Mouse (Mus musculus) fat pad, adult 2 months (tissue): ENCODE results near the gene Slk.
"Not testable (repeated sequence)": the region's sequence is repeated elsewhere in the genome, so short reads cannot be mapped to it uniquely, and the experiment has no call there.

Experiments used
- DNase-seq: peaks from one replicate; pipeline ENCODE4 v3.0.0-alpha.2; 2011; ENCODE audit warnings: low read depth, low spot score; ENCODE audit errors: extremely low read depth

Slk gene

DNA sequence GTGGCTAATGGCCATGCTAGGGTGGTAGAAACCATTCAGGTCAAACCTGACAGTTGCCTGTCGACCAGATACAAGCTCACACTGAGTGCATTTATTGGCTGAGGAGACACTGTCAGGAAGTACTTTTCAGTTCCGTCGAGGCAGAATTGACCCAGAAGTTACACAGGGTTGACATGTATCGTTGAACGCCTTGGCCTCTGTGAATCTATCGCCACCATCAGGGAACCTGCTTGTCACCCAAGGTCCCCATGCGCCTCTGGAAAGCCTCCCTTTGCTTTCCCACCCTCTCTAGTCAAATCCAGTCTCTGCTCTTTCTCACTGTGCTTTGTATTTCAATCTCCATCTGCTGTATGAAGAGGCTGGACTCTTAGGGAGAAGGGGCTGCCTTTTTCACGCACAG is 13.5 kb upstream of the Slk start:
- DNase-seq, result no peak

DNA sequence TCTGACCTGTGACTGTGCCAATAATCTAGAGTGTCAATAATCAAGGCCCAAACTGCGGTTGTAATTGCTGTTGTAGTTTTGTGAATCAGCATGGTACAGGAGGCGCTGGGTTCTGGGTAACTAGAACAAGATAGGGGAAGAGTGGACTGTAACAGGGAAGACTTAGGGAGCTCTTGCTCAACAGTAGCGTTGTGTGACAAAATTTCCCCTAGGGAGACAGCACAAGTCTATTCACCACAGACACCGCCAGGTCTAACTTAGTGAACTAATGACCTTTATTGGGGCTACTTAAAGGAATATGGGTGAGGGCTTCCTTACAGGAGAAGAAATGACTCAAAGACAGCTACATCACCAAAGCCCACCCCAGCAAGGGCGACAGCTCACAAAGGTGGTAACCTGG is 9.4 kb upstream of the Slk start:
- peak; percentile 52 for DNase-seq

DNA sequence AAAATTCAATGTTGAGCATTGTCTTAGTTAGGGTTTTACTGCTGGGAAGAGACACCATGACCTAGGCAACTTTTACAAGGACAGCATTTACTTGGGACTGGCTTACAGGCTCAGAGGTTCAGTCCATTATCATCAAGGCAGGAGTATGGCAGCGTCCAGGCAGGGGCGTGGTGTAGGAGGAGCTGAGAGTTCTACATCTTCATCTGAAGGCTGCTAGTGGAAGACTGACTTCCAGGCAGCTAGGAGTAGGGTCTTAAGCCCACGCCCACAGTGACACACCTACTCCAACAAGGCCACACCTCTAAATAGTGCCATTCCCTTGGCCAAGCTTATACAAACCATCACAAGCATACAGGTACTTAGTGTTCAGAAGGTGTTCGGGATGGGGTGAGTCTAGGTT is 7.5 kb upstream of the Slk start:
- not testable (repeated sequence) for DNase-seq

DNA sequence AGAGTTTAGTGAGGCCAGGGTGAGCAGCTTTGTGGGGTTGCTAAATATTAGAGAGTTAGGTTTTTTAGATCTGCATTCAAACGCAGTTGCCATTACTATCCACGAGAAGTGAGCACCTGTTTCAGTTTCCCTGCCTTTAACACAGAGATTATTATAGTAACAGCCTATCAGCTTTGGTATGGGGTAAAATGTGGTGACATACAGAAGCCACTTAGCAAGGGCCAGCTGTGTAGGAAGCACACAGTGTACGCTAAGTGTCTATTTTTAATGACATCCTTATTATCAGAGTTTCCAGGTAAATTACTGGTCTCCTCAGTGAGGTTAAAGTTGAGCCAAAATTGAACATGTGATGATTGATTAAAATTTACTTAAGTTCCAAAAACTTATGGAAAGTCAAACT is 5.8 kb upstream of the Slk start:
- no peak for DNase-seq

DNA sequence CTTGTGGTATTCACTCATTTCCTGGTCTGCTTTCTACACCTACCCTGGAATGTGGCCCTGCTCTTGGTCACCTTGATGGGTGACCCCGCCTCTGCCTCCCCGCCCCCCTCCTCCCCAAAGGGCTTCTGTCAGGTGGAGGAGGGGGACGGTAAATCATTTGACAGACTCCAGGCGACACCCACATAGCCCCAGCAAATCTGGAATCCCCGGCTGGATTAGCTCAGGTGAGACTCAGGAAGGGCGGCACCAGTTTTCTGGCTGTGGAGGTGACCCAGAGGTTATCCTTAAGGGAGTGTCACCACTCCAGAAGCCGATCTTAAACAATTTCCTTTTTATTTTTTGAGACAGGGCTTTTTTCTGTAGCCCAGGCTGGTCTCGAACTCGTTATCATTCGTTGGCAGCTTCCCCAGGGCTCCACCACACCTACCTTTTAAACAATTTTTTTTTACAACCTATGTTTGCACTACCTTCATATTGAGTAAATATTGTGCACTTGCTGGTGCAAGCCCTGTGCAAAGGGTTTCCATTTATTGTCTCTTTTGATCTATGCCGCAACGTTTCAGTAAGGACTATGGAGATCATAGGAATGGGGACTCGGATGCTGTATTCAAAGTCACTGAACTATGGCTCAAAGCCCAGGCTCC is 775 bp upstream of the Slk start:
- no peak for DNase-seq

DNA sequence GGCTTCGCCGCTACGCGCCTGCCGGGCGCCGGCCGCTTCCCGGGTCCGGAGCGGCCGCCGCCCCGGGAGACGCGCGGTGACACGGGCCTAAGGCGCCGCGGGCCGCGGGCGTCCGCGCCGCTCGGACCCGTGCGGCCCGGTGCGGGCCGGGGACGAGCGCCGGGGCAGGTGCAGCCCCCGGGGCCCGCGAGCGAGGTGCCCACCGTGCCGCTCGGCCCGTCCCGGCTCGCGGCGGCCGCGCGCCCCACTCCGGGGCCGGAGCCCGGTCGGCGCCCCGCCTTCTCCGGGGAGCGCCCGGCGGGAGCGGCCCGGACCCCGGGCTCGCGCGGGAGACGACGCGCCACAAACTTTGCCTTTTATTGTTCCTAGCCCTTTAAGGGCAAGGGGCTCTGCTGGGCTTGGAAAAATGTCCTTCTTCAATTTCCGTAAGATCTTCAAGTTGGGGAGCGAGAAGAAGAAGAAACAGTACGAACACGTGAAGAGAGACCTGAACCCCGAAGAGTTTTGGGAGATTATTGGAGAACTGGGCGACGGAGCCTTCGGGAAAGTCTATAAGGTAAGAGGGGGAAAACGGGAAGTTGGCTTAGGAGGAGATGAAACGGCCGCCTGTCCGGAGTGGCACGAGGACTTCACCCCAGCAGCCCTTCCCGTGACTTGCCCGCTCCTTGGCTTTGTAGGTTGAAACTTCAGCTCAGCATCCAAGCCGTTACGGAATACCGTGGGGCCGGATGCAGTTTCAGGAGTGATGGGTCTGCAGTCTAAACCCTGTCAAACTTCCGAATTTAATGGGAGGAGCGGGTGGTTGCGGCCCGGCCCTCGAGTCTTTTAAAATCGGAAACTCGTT is 532 bp downstream of the Slk start:
- DNase-seq, result no peak

DNA sequence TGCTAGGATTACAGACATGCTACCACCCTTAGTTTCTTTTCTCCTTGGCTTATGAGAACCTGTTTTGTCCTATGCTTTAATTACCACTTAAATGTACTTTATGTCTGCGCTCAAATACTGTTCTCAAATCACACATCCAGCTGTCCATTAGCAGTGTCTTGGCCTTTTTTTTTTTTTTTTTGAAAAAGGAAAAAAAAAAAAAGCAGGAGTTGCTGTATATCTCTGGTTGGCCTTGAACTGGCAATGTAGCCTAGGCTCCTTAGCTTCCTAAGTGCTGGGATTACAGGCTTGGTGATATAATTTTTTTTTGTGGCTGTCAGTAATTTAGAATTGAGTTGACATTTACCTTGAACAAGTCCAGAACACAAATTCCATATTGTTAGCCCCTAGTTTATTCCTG is 6.3 kb downstream of the Slk start:
- no peak for DNase-seq

DNA sequence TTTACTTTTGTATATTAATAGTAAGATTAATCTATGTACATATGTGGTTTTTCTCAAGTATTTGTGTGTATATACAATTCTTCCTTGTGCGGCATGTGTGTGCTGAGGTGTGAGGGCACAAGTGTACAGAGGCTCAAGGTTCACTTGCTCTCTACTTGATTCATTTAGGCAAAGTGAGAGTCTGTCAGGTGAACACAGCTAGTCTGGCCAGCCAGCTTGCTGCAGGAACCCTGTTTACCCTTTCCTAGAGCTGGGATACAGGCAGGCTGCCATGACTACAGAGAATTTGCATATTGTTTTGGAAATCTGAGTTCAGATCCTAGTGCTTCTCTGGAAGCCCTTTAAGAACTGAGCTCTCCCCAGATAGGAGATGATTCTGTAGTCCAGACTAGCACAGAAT is 7.5 kb downstream of the Slk start:
- no peak for DNase-seq

DNA sequence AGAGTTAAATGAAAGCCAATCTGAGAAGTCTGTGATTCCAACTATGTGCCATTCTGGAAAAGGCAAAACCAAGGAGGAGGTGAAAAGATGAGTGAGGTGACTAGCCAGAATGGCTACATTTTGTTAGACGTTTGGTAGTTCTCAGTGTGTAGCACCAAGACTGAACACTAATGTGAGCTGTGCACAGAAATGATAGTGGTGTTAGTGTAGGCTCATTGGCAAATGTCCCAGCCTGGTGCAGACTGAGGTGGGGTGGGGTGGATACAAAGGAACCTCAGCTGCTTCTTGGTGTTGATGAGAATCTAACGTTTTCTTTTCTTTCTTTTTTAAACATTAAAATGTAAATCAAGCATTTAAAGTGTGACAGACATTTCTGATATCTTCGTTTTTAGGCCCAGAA is 29.0 kb downstream of the Slk start:
- no peak for DNase-seq

DNA sequence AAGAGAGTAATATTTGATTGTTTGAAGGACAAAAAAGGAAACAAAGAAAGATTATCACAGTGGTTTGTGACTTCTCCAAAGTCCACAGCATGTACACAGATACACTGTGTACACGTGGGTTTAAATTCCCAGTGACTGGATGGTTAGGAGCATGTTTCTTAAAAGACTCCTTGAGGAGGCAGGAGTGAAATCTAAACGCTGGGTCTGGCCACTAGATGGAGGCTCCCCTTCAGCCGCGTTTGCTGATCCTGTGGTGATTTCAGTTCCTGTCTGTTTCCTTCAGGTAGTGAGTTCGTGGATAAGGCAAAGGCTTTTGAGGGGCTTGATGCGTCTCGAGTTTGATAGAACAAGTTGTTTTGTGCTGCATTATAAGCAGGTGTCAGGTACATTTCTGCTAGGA is 34.0 kb downstream of the Slk start:
- no peak for DNase-seq

DNA sequence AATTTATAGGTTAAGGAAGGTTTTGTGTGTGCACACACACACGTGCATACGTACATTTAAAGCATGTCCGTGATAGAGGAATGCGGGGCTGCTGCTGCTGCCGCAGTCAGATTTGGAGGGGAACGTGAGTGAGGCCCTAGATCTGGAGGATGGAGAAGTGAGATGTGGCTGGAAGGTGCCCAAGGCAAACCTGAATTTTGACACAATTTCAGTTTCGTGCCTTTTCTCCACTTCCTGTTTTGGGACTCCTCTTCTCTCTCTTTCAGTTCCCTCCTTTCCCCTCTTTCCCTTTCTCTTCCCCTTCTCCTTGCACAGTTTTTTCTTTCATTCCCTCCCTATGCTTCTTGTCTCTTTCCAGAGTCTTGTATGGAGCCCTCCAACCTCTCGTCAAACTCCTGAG is 42.0 kb downstream of the Slk start:
- DNase-seq, result no peak

DNA sequence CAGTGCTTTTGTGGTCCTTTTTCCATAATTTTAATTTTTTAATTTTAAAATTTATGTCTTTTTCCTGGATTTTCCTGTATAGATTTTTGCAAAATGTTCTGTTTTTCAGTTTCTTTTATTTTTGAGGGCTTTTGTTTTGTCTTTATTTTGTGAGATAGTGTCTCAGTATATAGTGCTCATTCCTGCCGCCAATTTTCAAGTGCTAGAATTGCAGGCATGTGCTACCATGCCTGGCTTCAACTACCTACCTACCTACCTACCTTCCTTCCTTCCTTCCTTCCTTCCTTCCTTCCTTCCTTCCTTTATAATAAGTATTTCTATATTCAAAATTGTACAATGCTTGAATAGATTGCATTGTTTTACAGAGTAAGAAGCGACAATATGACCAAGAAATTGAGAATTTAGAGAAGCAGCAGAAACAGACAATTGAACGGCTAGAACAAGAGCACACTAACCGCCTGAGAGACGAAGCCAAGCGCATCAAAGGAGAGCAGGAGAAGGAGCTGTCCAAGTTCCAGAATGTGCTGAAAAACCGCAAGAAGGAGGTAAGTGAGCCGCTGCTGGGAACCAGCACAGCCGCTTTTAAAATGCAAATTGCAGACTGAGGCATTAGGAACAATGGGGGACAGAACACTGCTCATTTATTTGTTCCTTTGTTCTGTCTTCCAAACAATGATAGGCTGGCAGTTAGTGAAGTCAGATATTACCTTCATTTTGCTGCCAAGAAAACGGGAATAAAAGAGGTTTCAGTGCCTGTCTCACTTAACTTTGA is 45.6 kb downstream of the Slk start:
- DNase-seq, result no peak

DNA sequence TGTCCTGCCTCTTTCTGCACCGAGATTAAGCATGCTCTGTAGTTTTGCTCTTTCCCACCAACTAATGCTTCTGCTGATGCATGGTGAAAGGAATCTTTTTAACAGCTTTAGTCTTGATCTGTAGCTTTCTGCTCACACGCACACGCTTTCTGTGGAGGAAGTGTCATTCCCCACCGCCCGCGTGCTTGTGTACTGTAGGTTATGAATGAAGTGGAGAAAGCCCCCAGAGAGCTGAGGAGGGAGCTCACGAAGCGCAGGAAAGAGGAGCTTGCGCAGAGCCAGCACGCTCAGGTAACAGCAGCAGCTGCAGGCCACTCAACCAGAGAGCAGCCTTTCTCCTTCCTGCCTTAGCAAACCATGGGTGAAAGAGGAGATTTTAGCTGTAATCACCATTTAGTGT is 48.0 kb downstream of the Slk start:
- DNase-seq, result no peak

DNA sequence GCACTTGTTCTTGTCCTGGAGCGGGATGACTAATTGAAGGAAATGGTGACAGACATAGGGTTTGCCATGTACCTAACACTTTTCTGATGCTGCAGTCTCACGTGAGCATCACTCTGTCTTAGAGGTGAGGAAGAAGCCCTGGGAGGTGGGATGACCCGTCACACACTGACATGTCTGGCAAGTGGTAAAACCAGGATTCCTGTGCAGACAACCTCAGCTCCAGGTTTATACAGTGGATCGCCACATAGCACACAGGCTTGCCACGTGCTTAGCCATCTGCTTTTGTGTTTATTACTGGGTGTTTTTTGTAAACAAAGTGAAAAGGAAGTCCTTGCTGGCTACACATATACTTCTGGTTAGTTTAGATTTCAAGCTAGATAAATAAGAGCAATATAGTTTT is 49.6 kb downstream of the Slk start:
- DNase-seq, result no peak

DNA sequence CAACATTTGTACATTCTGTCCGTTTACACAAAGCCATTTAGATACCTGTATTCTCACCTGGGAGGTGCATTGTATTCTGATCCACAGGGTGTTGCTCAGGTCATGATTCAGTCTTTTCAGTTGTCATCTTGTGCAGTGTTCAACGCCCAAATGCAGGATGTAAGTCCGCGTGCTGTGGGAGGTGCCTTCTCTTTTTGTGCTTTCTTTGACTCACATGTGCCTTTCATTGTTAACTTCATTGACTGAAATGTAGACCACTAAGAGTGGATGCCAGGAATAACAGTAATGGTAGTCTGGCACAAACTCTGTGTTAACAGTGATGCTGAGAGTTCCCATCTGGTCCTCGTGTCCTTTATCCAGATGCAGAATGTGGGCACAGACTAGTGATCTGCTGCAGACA is 50.9 kb downstream of the Slk start:
- DNase-seq, result no peak

DNA sequence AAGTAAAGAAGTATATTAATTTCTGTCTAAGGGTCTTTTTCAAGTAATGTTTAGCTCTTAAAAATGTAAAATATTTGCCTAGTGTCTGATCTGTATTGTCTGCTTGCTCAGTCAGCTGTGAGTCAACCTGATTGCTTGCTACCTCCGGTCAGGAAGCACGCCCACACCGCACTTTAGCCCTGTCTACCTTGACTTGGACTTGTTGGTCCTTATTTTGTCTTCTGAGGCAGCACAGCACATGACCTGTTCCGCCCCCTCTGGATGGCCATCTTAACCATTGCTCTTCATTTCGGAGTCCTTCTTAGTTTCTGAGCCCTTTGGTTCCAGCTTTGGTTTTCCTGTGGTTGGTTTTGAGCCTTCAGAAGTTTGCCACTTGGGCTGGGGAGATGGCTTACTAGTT is 52.3 kb downstream of the Slk start:
- DNase-seq, result no peak

DNA sequence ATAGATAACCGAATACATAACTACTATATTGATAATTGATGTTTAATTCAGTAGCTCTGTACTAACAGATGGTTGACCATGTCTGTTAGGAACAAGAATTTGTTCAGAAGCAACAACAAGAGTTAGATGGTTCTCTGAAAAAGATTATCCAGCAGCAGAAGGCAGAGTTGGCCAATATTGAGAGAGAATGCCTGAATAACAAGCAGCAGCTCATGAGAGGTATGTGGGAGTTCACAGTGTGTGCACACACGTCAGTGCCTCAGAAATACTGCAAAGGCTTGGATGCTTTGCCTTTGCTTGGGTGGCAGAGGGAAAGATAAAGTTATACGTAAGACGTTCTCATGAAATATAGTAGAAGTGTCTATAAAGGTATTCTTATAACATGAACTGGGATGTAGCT is 55.9 kb downstream of the Slk start:
- no peak for DNase-seq

DNA sequence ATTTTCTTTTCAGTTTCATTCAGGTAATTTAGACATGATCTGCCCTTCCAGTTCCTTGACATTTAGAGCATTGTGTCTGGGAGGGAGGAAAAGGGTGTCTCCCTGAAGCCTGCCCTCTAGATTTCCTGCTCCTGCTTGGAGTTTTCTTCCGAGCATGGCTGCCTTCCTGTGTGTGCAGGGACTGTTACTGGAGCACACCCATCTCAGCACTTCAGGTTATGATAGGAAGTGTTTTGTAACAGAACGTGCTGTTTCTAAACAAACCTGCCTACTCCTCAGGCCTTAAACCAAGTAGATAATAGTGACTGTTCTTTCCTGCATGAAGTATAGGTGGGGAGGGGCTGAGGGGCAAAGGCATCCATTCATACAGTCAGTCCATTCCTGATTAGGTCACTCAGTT is 64.4 kb downstream of the Slk start:
- DNase-seq, result no peak

DNA sequence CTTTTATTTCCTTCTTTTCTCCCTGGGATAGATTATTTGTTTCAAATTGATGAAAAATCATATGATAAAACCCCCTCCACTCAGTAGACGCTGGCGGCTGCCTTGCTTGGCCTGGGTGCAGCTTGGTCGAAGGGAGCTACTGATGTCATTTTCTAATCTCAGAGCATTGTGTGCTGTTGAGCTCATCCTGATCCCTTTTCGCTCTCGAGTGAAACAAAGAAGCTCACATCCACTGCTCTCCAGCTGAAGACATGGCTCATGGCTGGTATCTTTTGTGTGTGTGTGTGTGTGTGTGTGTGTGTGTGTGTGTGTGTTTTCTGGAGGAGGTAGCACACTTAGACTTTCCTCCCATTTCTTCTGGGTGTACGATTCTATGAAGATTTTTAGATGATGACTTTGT is 66.1 kb downstream of the Slk start:
- no peak for DNase-seq

DNA sequence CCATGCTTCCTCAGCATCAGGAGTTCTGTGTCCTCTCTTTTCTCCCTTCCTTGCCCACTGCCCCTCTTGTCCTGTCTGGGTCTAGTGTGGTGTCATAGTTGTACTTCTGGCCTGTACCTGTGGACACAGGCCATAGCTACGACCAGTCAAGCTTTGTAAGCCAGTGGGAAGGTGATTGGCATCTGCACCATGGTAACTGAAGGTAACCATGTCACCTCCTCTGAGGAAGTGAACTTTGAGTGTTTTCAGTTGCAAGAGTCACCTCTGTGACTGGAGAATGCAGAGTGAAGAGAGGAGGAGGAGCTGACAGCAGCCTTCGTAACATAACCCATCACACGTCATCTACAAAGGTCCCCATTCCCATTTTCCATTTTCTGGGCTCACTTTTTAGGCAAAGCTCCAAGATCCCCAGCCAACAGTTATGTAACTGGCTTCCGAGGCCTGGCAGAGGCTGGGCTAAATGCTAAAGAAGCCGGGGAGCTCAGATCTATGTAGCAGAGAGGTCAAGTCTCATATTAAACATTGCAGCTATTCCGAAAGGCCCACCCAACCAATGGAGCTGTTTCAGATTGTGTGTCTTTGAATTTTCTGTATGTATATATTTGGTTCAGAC is 67.1 kb downstream of the Slk start:
- DNase-seq, result no peak

DNA sequence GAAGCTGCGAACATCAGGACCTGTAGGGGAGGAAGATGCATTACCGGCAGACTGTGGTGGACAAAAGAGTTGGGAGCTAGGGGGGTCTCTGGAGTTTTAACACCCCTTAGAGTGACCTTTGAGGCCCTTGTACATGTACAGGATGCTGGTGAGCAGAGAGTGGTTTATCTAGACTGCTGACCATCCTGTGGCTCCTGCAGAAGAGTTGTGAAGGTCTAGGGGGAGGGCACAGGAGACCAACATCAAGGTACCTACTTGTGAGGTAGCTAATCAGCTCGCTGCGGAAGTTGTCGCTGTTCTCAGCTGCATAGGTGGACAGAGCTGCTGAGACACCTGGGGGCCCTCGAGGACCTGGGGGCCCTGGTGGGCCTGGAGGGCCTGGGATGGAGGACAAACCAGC is 69.6 kb downstream of the Slk start:
- DNase-seq, result no peak
